Mouse (Mus musculus) intestine, embryonic 16.5 days (tissue): ENCODE results near the gene Whrn. TPM values are rescaled to one million over a fixed set of nuclear protein-coding genes. Genes with fewer than 3 reads are reported as not detected.

Source experiments
- ATAC-seq: fragments of 200-750 bp; cut with Nextera tagmentation; 2 replicates; pipeline ENCODE4 v1.8.0; 2017; ENCODE audit warnings: moderate TSS enrichment, moderate library complexity
- H3K27ac ChIP-seq: fragments of 300-500 bp; sonication (generic); 2 replicates; pipeline ENCODE4 v1.5.1; 2014; ENCODE audit warnings: mild to moderate bottlenecking, low read length
- H3K27me3 ChIP-seq: fragments of 300-500 bp; sonication (generic); replicated peaks from 2 replicates; pipeline ENCODE4 v1.6.1; 2014; ENCODE audit warnings: low read length, control low read depth, mixed read lengths; ENCODE audit not compliant: control insufficient read depth, insufficient read depth
- H3K36me3 ChIP-seq: fragments of 300-500 bp; sonication (generic); 2 replicates; pipeline ENCODE4 v1.6.1; 2014; ENCODE audit warnings: low read length, control low read depth; ENCODE audit not compliant: control insufficient read depth, insufficient read depth
- H3K4me1 ChIP-seq: fragments of 300-500 bp; sonication (generic); 2 replicates; pipeline ENCODE4 v1.6.1; 2014; ENCODE audit warnings: low read length, control low read depth, mixed read lengths; ENCODE audit not compliant: control insufficient read depth, insufficient read depth
- H3K4me2 ChIP-seq: fragments of 300-500 bp; sonication (generic); 2 replicates; pipeline ENCODE4 v1.6.1; 2014; ENCODE audit warnings: low read depth, low read length, control low read depth
- H3K4me3 ChIP-seq: fragments of 300-500 bp; sonication (generic); 2 replicates; pipeline ENCODE4 v1.5.1; 2014; ENCODE audit warnings: mild to moderate bottlenecking, low read length
- H3K9ac ChIP-seq: fragments of 300-500 bp; sonication (generic); 2 replicates; pipeline ENCODE4 v1.6.1; 2014; ENCODE audit warnings: low read depth, low read length
- H3K9me3 ChIP-seq: fragments of 300-500 bp; sonication (generic); 2 replicates; pipeline ENCODE4 v1.6.1; 2016; ENCODE audit warnings: low read length, control low read depth; ENCODE audit not compliant: control insufficient read depth
- WGBS: fragments of 180-500 bp; shearing (Covaris S2); extraction: QIAGEN DNeasy Blood & Tissue Kit; methylation state at CpG from one replicate; pipeline ENCODE4 v1.1.7; 2014; 5-methylcytosine and 5-hydroxymethylcytosine counted together
- polyA plus RNA-seq: library from polyadenylated mRNA; unstranded; fragments of >200 nt; fragmentation: Nextera tagmentation; extraction: Ambion mirVana; gene quantifications from 2 replicates; pipeline ENCODE4 v1.2.1, GENCODE M21; 2015

The Whrn gene
- polyA plus RNA-seq, 1 experiment from 2014 or later, result 2.9 TPM

DNA sequence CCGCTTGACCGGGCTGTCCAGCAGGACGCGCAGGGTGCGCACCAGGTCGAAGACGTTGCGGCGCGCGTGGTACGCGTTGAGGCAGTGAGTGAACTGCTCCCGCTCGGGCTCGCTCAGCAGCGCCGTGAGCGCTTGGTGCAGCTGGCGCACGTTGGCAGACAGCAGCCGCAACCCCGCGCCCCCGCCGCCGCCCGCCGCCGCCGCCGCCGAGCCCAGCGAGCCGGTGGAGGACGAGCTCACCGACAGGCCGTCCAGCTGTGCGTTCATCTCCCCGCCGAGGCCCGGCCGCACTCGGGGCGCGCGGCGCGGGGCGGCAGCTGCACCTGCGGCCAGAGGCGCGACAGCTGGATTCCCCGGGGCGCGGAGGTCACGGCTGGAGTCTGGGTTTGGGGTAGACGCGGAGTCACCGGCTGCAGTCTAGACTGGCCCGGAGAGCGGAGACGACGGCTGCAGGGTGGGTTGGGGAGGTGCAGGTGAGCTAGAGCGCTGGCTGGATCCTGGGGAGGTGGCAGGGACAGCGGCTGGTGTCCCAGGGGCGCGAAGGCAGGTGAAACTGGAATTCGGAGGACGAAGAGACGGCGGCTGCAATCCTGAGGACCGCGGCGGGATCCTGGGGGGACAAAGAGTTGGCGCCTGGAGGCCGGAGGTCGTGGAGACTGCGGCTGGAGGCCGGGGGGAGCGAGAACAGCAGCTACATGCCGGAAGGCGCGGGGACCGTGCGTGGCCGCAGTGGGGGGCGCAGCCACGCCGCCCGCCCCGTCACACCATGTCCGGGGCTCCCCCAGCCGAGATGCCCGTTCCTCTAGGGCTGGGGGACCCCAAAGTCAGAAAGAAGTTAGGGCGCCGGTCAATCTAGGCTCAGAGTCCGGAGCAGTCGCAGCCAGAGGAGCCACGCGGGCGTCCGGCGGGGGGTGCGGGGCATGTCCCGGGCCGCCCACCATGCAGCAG is 550 bp downstream of the Whrn start:
- under 1% methylated on average over 95 of the region's 107 CpGs for WGBS
- H3K36me3 ChIP-seq, result no peaks in the 10 kb centered on the region

DNA sequence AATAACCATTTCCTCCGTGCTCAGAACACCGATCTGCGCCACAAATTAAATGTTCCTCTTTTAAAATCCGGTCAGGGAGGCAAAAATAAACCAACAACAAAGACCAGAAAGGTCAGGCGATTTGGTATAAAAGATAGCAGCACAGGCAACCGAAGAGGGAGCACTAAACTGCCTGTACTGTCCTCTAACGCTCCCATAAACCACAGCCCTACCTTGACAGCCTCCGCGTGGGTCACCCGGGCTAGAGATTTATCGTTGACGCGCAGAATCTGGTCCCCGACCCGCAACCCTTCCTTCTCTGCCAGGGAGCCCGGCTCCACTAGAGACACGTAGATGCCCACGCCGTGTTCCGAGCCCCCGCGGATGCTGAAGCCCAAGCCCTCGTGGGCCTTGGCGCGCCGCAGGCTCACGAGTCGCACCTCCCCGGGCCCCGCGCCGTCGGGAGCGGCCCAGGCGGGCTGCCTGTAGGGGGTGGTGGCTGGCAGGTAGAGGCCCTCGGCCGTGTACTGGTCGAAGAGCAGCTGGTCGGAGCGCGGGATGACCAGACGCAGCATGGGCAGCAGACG is 1.3 kb downstream of the Whrn start:
- Histone ChIP-seq H3K27me3 (peaks cover 5% of the 10 kb centered on the region), H3K9me3 (no peaks in the 10 kb centered on the region), H3K36me3 (no peaks in the 10 kb centered on the region), H3K27ac (no peak overlapping the region), H3K4me1 (peaks cover 27% of the 10 kb centered on the region), H3K4me3 (peak overlapping the region; percentile 74), H3K4me2 (peak overlapping the region; percentile 97), H3K9ac (peak overlapping the region; percentile 85)
- 5% methylated on average over 43 of the region's 43 CpGs for WGBS
- ATAC-seq, result no peak

More for the DNA sequence above, 550 bp downstream of the Whrn start:
- Histone ChIP-seq H3K4me3 (peak overlapping the region; percentile 74), H3K4me1 (peaks cover 27% of the 10 kb centered on the region), H3K9me3 (no peaks in the 10 kb centered on the region), H3K9ac (peak overlapping the region; percentile 85), H3K27me3 (peaks cover 5% of the 10 kb centered on the region), H3K27ac (peak overlapping the region; percentile 45; the same call in 1 of the 2 replicates), H3K4me2 (peak overlapping the region; percentile 97)
- peak; percentile 72 for ATAC-seq

DNA sequence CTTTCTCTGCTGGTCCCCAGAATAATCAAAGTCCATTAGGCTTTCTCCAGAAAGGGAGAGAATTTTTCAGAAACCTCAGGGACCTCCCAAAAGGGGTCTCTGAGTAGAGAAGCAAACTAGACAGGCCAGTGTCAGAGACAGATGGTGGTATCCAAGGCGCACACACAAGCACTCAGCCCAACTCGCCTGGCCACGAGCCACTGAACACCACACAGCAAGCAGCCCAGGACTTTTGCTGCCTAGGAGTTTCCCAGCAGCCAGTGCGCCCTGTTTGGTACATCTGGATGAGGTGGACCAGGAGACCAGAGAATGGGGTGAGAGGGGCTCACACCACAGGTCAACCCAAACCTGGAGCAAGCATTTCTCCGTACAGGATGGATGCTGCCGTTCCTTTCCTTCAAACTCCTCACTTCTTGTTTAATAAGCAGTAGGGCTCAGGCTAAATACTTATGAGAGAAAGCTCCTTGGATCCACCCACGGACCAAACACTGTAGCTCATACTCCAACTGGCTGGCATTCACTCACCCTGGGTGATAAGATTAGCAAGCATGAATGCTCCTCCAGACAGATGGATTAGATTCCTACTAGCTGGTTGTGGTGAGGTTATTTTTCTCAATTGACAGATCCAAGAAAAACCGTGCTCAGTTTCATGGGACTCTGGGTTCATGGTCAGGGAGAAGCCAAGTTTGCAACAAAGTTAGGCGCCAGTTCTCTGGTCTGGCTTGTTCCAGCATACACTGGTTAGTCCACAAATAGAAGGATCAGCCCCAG is 2.3 kb downstream of the Whrn start:
- no peak overlapping the region for H3K4me3 ChIP-seq
- peaks cover 5% of the 10 kb centered on the region for H3K27me3 ChIP-seq
- peaks cover 27% of the 10 kb centered on the region for H3K4me1 ChIP-seq
- ATAC-seq, result no peak
- H3K27ac ChIP-seq, result no peak overlapping the region
- H3K9me3 ChIP-seq, result no peaks in the 10 kb centered on the region
- WGBS, result 66% methylated on average over 9 of the region's 9 CpGs
- H3K36me3 ChIP-seq, result no peaks in the 10 kb centered on the region
- H3K9ac ChIP-seq, result no peak overlapping the region
- peak overlapping the region; percentile 97 for H3K4me2 ChIP-seq

DNA sequence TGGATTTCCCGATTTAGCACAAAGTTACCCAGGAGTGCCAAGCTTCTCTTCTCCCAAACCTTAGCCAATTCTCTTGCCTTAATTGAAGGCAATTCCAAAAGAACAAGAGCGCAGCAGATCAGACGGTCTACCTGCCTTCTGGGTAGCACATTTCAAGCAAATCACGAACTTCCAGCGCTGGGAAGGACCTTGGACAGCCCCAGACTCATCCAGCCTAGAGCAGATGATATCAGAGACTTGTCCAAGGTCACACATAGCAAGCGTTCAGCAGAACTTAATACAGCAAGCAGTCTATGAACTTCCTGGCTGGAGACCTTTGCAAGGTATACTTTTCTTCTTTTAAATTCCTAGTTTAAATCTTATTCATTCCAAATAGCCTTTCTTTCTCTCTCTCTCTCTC is 4.3 kb downstream of the Whrn start:
- H3K9ac ChIP-seq, result no peak overlapping the region
- WGBS, result 71% methylated on average over 6 of the region's 6 CpGs
- H3K36me3 ChIP-seq, result no peaks in the 10 kb centered on the region
- peaks cover 29% of the 10 kb centered on the region for H3K4me1 ChIP-seq
- H3K4me2 ChIP-seq, result no peak overlapping the region
- H3K27me3 ChIP-seq, result peaks cover 5% of the 10 kb centered on the region
- ATAC-seq, result no peak
- H3K9me3 ChIP-seq, result no peaks in the 10 kb centered on the region
- no peak overlapping the region for H3K27ac ChIP-seq
- H3K4me3 ChIP-seq, result no peak overlapping the region

DNA sequence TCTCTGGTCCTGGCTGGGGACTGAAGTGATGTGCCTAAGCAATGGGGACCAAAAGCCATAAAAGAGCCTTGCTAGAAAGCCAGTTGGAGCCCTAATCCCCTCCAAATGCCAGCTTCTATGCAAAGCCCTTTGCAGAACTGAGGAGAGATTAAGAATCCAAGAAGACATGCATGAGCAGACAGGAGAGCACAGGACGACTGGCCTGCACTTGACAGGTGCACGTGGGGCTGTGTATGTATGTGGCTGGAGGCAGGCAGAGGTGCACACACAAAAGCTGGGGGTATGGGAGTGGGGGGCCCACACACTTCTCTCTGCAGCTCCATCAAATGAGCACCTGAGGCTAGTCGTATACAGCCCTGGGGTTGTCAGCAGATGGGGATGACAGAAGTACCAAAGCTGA is 5.6 kb downstream of the Whrn start:
- H3K27ac ChIP-seq, result no peak overlapping the region
- WGBS, result 76% methylated on average over 3 of the region's 3 CpGs
- no peaks in the 10 kb centered on the region for H3K9me3 ChIP-seq
- H3K36me3 ChIP-seq, result no peaks in the 10 kb centered on the region
- no peak overlapping the region for H3K9ac ChIP-seq
- H3K4me2 ChIP-seq, result no peak overlapping the region
- peaks cover 21% of the 10 kb centered on the region for H3K4me1 ChIP-seq
- no peak overlapping the region for H3K4me3 ChIP-seq
- no peak for ATAC-seq
- peaks cover 5% of the 10 kb centered on the region for H3K27me3 ChIP-seq

DNA sequence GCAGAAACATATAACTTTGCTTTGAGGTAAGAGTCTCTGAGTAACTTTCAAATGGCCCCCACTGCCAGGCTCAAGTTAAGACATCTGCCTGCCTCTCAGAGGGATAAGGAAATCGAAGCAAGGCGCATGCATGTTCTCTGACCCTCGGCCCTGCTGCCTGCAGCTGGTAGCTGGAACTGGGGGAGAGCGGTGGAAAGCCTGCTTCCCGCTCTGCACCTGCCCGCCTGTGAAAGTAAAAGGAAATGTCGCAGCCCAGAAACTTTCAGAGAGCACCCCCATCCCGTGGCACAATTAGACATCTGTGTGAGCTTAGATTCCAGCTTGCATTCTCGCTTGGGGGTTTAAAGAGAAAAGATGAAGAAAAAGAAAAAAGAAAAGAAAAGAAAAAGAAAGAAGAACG is 6.1 kb downstream of the Whrn start:
- no peak overlapping the region for H3K4me2 ChIP-seq
- WGBS, result 79% methylated on average over 10 of the region's 10 CpGs
- H3K27me3 ChIP-seq, result peaks cover 2% of the 10 kb centered on the region; the same call in 1 of the 2 replicates
- no peaks in the 10 kb centered on the region for H3K36me3 ChIP-seq
- H3K4me3 ChIP-seq, result no peak overlapping the region
- ATAC-seq, result no peak
- H3K9me3 ChIP-seq, result no peaks in the 10 kb centered on the region
- peaks cover 17% of the 10 kb centered on the region for H3K4me1 ChIP-seq
- H3K27ac ChIP-seq, result no peak overlapping the region
- H3K9ac ChIP-seq, result no peak overlapping the region

DNA sequence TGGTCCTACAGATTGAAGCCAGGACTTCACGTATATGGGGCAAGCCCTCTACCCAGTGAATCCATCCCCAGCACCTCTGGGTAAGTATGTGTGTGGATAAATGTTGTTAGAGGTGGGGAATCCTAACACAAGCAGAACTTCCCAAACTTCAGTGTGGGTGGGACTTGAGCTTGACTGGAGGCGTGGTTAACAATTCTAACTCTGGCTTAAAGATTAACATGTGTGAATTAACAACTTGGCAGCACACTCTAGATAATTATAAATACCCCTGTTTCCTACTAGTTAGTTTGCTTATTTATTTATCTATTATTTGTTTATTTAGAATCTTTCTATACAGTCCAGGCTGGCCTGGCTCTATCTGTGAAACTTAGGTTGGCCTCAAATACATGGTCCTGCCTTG is 7.9 kb downstream of the Whrn start:
- H3K27ac ChIP-seq, result no peak overlapping the region
- H3K4me1 ChIP-seq, result 0 out of 2 replicates have a peak, but pooled peaks cover 5% of the 10 kb centered on the region
- H3K9me3 ChIP-seq, result no peaks in the 10 kb centered on the region
- no peaks in the 10 kb centered on the region for H3K27me3 ChIP-seq
- no peak overlapping the region for H3K4me2 ChIP-seq
- H3K9ac ChIP-seq, result no peak overlapping the region
- H3K4me3 ChIP-seq, result no peak overlapping the region
- ATAC-seq, result no peak
- WGBS, result 81% methylated on average over 2 of the region's 2 CpGs
- H3K36me3 ChIP-seq, result no peaks in the 10 kb centered on the region

DNA sequence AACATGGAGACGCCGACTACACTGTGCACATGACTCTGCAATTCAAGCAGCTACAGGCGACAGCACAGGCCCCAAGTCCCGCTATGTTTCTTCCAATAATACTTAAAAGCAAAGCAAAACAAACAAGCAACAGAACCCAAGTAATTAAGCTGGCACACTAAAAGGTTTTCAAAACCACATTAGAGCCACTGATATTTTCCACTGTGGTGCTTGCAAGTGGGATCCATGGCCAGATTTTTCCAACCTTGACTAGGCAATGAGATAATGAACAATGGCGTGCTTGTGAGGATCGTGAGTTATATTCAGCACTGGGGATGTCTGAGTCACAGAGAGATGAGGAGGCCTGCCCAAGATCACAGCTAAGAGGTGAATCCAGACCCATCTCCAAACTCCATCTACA is 8.5 kb downstream of the Whrn start:
- H3K4me3 ChIP-seq, result no peak overlapping the region
- no peak overlapping the region for H3K4me2 ChIP-seq
- no peaks in the 10 kb centered on the region for H3K9me3 ChIP-seq
- 0 out of 2 replicates have a peak, but pooled peaks cover 3% of the 10 kb centered on the region for H3K4me1 ChIP-seq
- no peak overlapping the region for H3K9ac ChIP-seq
- no peak for ATAC-seq
- WGBS, result 89% methylated on average over 6 of the region's 6 CpGs
- H3K27me3 ChIP-seq, result no peaks in the 10 kb centered on the region
- H3K27ac ChIP-seq, result no peak overlapping the region
- H3K36me3 ChIP-seq, result no peaks in the 10 kb centered on the region

DNA sequence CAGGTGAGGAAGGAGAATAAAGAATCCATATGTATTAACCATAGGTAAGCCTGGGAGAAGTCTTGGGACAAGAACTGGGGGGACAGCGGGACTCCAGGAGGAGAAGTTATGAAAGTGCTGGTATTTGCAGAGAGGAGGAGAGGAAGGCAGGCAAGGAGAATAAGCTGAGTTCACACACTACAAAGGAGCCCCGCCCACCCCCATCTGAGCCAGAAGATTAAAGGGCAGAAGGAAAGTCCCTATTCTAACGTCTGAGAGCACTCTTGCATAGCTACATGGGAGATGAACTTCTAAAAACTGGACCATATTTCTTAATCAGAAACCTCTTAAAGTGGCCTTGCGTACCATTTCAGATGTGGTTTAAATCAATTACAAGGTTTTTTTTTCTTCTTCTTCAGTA is 9.3 kb downstream of the Whrn start:
- no peak overlapping the region for H3K27ac ChIP-seq
- H3K36me3 ChIP-seq, result no peaks in the 10 kb centered on the region
- WGBS, result 54% methylated on average over 4 of the region's 4 CpGs
- H3K9me3 ChIP-seq, result no peaks in the 10 kb centered on the region
- no peak overlapping the region for H3K4me2 ChIP-seq
- no peaks in the 10 kb centered on the region for H3K27me3 ChIP-seq
- no peak overlapping the region for H3K9ac ChIP-seq
- ATAC-seq, result no peak
- 0 out of 2 replicates have a peak, but pooled peaks cover 3% of the 10 kb centered on the region for H3K4me1 ChIP-seq
- H3K4me3 ChIP-seq, result no peak overlapping the region
